Mouse (Mus musculus): ENCODE measurements around the gene 1700034J05Rik. TPM values are rescaled to one million over a fixed set of nuclear protein-coding genes. Genes with fewer than 3 reads are reported as not detected.

The 1700034J05Rik gene
- polyA plus RNA-seq, 1 experiment from 2014 or later, result not detected

- Histone ChIP-seq H3K4me2 (replicated peaks; ENCODE audit: low read depth) (no peak overlapping the region), H3K36me3 (ENCODE audit: control insufficient read depth, insufficient read depth, low read length) (no peaks in the 10 kb centered on the region), H3K9me3 (ENCODE audit: control insufficient read depth, low read length) (no peaks in the 10 kb centered on the region), H3K9ac (ENCODE audit: low read length) (no peak overlapping the region), H3K27ac (replicated peaks) (peak overlapping the region; percentile 53; the same call in 1 of the 2 replicates), H3K27me3 (ENCODE audit: control insufficient read depth, insufficient read depth, low read length) (no peaks in the 10 kb centered on the region), H3K4me3 (ENCODE audit: low read depth, low read length) (no peak overlapping the region), H3K4me1 (replicated peaks; ENCODE audit: control insufficient read depth, insufficient read depth) (no peaks in the 10 kb centered on the region)
- TF ChIP-seq CTCF (IDR thresholded peaks at IDR 0.05; ENCODE audit: low read depth) (no peak), EP300 (optimal IDR thresholded peaks at IDR 0.05) (no peak)
- DNase-seq (ENCODE audit: low spot score) (no peak), ATAC-seq (ENCODE audit: low FRiP score, low TSS enrichment) (peak; percentile 53)
- WGBS, result 52% methylated on average over 6 of the region's 6 CpGs
Observed at GRCm38 (mm10) chr6:146933123-146933522, 21.1 kb downstream of the 1700034J05Rik start.

- H3K27me3 ChIP-seq (ENCODE audit: control insufficient read depth, insufficient read depth, low read length), result no peaks in the 10 kb centered on the region
- DNase-seq (ENCODE audit: low spot score), result no peak
- no peak overlapping the region for H3K9ac ChIP-seq (ENCODE audit: low read length)
- H3K27ac ChIP-seq (replicated peaks), result peak overlapping the region; percentile 49; the same call in 1 of the 2 replicates
- WGBS, result 81% methylated on average over 2 of the region's 2 CpGs
- H3K4me3 ChIP-seq (ENCODE audit: low read depth, low read length), result no peak overlapping the region
- ATAC-seq (ENCODE audit: low FRiP score, low TSS enrichment), result no peak
- H3K4me1 ChIP-seq (replicated peaks; ENCODE audit: control insufficient read depth, insufficient read depth), result no peaks in the 10 kb centered on the region
- H3K9me3 ChIP-seq (ENCODE audit: control insufficient read depth, low read length), result no peaks in the 10 kb centered on the region
- H3K36me3 ChIP-seq (ENCODE audit: control insufficient read depth, insufficient read depth, low read length), result no peaks in the 10 kb centered on the region
- TF ChIP-seq EP300 (optimal IDR thresholded peaks at IDR 0.05), result no peak
- TF ChIP-seq CTCF (IDR thresholded peaks at IDR 0.05; ENCODE audit: low read depth), result no peak
- no peak overlapping the region for H3K4me2 ChIP-seq (replicated peaks; ENCODE audit: low read depth)
Observed at GRCm38 (mm10) chr6:146929031-146929430, 25.2 kb downstream of the 1700034J05Rik start.

GRCm38 (mm10) chr6:146928108-146928507 lies 26.1 kb downstream of the 1700034J05Rik start:
- ATAC-seq (ENCODE audit: low FRiP score, low TSS enrichment) (no peak), DNase-seq (ENCODE audit: low spot score) (no peak)
- Histone ChIP-seq H3K4me3 (ENCODE audit: low read depth, low read length) (no peak overlapping the region), H3K4me1 (replicated peaks; ENCODE audit: control insufficient read depth, insufficient read depth) (no peaks in the 10 kb centered on the region), H3K27me3 (ENCODE audit: control insufficient read depth, insufficient read depth, low read length) (no peaks in the 10 kb centered on the region), H3K36me3 (ENCODE audit: control insufficient read depth, insufficient read depth, low read length) (no peaks in the 10 kb centered on the region), H3K9me3 (ENCODE audit: control insufficient read depth, low read length) (no peaks in the 10 kb centered on the region), H3K9ac (ENCODE audit: low read length) (no peak overlapping the region), H3K4me2 (replicated peaks; ENCODE audit: low read depth) (no peak overlapping the region), H3K27ac (replicated peaks) (peak overlapping the region; percentile 50)
- TF ChIP-seq EP300 (optimal IDR thresholded peaks at IDR 0.05), result no peak
- TF ChIP-seq CTCF (IDR thresholded peaks at IDR 0.05; ENCODE audit: low read depth), result no peak
- 33% methylated on average over 3 of the region's 3 CpGs for WGBS

- Histone ChIP-seq H3K4me2 (replicated peaks; ENCODE audit: low read depth) (no peak overlapping the region), H3K27ac (replicated peaks) (no peak overlapping the region), H3K4me1 (replicated peaks; ENCODE audit: control insufficient read depth, insufficient read depth) (no peaks in the 10 kb centered on the region), H3K4me3 (ENCODE audit: low read depth, low read length) (no peak overlapping the region), H3K36me3 (ENCODE audit: control insufficient read depth, insufficient read depth, low read length) (no peaks in the 10 kb centered on the region), H3K9ac (ENCODE audit: low read length) (no peak overlapping the region), H3K9me3 (ENCODE audit: control insufficient read depth, low read length) (no peaks in the 10 kb centered on the region), H3K27me3 (ENCODE audit: control insufficient read depth, insufficient read depth, low read length) (no peaks in the 10 kb centered on the region)
- ATAC-seq (ENCODE audit: low FRiP score, low TSS enrichment) (no peak), DNase-seq (ENCODE audit: low spot score) (no peak)
- WGBS, result 53% methylated on average over 5 of the region's 5 CpGs
- TF ChIP-seq CTCF (IDR thresholded peaks at IDR 0.05; ENCODE audit: low read depth) (no peak), EP300 (optimal IDR thresholded peaks at IDR 0.05) (no peak)
Observed at GRCm38 (mm10) chr6:146926415-146926980, 27.7 kb downstream of the 1700034J05Rik start.

- Histone ChIP-seq H3K9me3 (ENCODE audit: control insufficient read depth, low read length) (no peaks in the 10 kb centered on the region), H3K4me1 (replicated peaks; ENCODE audit: control insufficient read depth, insufficient read depth) (no peaks in the 10 kb centered on the region; the same call in 1 of the 2 replicates), H3K27me3 (ENCODE audit: control insufficient read depth, insufficient read depth, low read length) (no peaks in the 10 kb centered on the region), H3K4me3 (ENCODE audit: low read depth, low read length) (no peak overlapping the region), H3K9ac (ENCODE audit: low read length) (no peak overlapping the region), H3K4me2 (replicated peaks; ENCODE audit: low read depth) (no peak overlapping the region), H3K36me3 (ENCODE audit: control insufficient read depth, insufficient read depth, low read length) (no peaks in the 10 kb centered on the region), H3K27ac (replicated peaks) (no peak overlapping the region)
- ATAC-seq (ENCODE audit: low FRiP score, low TSS enrichment) (no peak), DNase-seq (ENCODE audit: low spot score) (no peak)
- 93% methylated on average over 6 of the region's 6 CpGs for WGBS
- TF ChIP-seq EP300 (optimal IDR thresholded peaks at IDR 0.05), result no peak
- TF ChIP-seq CTCF (IDR thresholded peaks at IDR 0.05; ENCODE audit: low read depth), result no peak
Observed at GRCm38 (mm10) chr6:146918341-146918740, 35.9 kb downstream of the 1700034J05Rik start.

GRCm38 (mm10) chr6:146917396-146917795 lies 36.8 kb downstream of the 1700034J05Rik start:
- DNase-seq (ENCODE audit: low spot score), result no peak
- 82% methylated on average over 3 of the region's 3 CpGs for WGBS

More at GRCm38 (mm10) chr6:146917396-146917795, 36.8 kb downstream of the 1700034J05Rik start:
- H3K27ac ChIP-seq (replicated peaks), result no peak overlapping the region
- peaks cover 6% of the 10 kb centered on the region for H3K4me1 ChIP-seq (replicated peaks; ENCODE audit: control insufficient read depth, insufficient read depth)
- ATAC-seq (ENCODE audit: low FRiP score, low TSS enrichment), result no peak
- H3K4me3 ChIP-seq (ENCODE audit: low read depth, low read length), result no peak overlapping the region
- H3K9ac ChIP-seq (ENCODE audit: low read length), result no peak overlapping the region
- no peaks in the 10 kb centered on the region for H3K36me3 ChIP-seq (ENCODE audit: control insufficient read depth, insufficient read depth, low read length)
- TF ChIP-seq CTCF (IDR thresholded peaks at IDR 0.05; ENCODE audit: low read depth), result no peak
- TF ChIP-seq EP300 (optimal IDR thresholded peaks at IDR 0.05), result no peak
- no peaks in the 10 kb centered on the region for H3K9me3 ChIP-seq (ENCODE audit: control insufficient read depth, low read length)
- H3K27me3 ChIP-seq (ENCODE audit: control insufficient read depth, insufficient read depth, low read length), result no peaks in the 10 kb centered on the region
- H3K4me2 ChIP-seq (replicated peaks; ENCODE audit: low read depth), result no peak overlapping the region
